ENCODE assay signal across 26 mouse cellular contexts in the genomic region with DNA sequence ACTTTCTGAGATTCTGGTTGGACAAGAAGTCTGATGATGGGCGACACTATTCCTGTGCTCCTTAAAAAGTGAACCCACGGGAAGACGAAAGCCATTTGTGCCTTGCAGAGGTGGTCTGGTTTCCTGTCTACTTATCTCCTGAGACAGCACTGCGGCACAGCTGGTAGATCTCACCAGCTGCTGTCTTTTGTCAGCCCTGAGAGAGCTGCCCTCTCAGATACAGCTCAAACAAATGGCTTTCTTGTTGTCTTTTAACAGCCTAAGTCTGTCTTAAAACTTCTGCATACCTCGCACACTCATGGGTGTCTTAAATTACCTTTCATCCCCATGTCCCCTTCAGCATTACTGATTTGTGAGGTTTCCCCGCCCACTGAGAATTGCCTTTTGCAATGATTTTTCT.
DNase-seq lines count a peak whose midpoint lies in the region; ATAC-seq and TF ChIP-seq lines count a peak whose summit lies in the region.
"Had no signal": no experiment of that assay in that cellular context is flagged by ENCODE, and none has a peak within 500 bp of the region (broad histone marks: within the 10 kb centered on the region; RNA-seq: fewer than 3 reads in every experiment).

No protein-coding gene starts in this region.

- WGBS in kidney, embryonic 15.5 days, result 14% methylated on average over 6 of the region's 6 CpGs
- WGBS in lung, embryonic 14.5 days, result 20% methylated on average over 6 of the region's 6 CpGs
- WGBS in limb, embryonic 14.5 days, result 32% methylated on average over 6 of the region's 6 CpGs
- WGBS in liver, postnatal 0 days (ENCODE audit: insufficient replicate concordance), result 40% methylated on average over 6 of the region's 6 CpGs

- no peak overlapping the region for H3K9ac ChIP-seq in kidney, embryonic 15.5 days
- H3K9ac ChIP-seq in lung, embryonic 14.5 days, result no peak overlapping the region
- H3K9ac ChIP-seq in limb, embryonic 14.5 days (ENCODE audit: low read depth, low read length, severe bottlenecking), result no peak overlapping the region
- H3K9ac ChIP-seq in liver, postnatal 0 days (replicated peaks), result no peak overlapping the region
- H3K9ac ChIP-seq: embryonic facial prominence, embryonic 12.5 days; forebrain, embryonic 13.5 days; hindbrain, embryonic 14.5 days; neural tube, embryonic 15.5 days had no signal

- DNase-seq in kidney, postnatal 36 days, result no peak
- DNase-seq in lung, embryonic 14.5 days, result peak; percentile 68
- no peak for DNase-seq in lung, postnatal 4 days
- DNase-seq in embryo, embryonic 11 days, result peak; percentile 32
- DNase-seq in limb, embryonic 14.5 days (ENCODE audit: low spot score), result peak; percentile 6
- DNase-seq in liver, postnatal 0 days, result no peak
- DNase-seq in right cerebral cortex, postnatal 36 days (ENCODE audit: low spot score in 2 of 2), result no peak
- DNase-seq: adrenal gland, postnatal 36 days; cerebellum, adult 11 months; cerebellum, postnatal 10 days; gastrocnemius, adult 2 months; heart, postnatal 4 days; right cerebral cortex, adult 18-20 months; thymus, adult 2 months; thymus, postnatal 4 days had no signal

- H3K4me3 ChIP-seq in kidney, embryonic 15.5 days (replicated peaks), result no peak overlapping the region
- H3K4me3 ChIP-seq in lung, embryonic 14.5 days (ENCODE audit: low read depth, low read length), result no peak overlapping the region
- no peak overlapping the region for H3K4me3 ChIP-seq in limb, embryonic 14.5 days (replicated peaks; ENCODE audit: low read length)
- no peak overlapping the region for H3K4me3 ChIP-seq in liver, postnatal 0 days (ENCODE audit: low read depth, low read length)
- H3K4me3 ChIP-seq: embryonic facial prominence, embryonic 12.5 days; forebrain, embryonic 13.5 days; gastrocnemius, adult 2 months; left cerebral cortex, adult 2 months; midbrain, embryonic 10.5 days; neural tube, embryonic 15.5 days had no signal

- no peaks in the 10 kb centered on the region for H3K36me3 ChIP-seq in kidney, embryonic 15.5 days
- H3K36me3 ChIP-seq in lung, embryonic 14.5 days (ENCODE audit: insufficient read depth), result no peaks in the 10 kb centered on the region
- H3K36me3 ChIP-seq in limb, embryonic 14.5 days (ENCODE audit: control insufficient read depth, insufficient read depth, low read length), result no peaks in the 10 kb centered on the region
- H3K36me3 ChIP-seq in liver, postnatal 0 days (replicated peaks; ENCODE audit: insufficient read depth, low read length), result no peaks in the 10 kb centered on the region
- H3K36me3 ChIP-seq: embryonic facial prominence, embryonic 12.5 days; midbrain, embryonic 10.5 days; neural tube, embryonic 15.5 days had no signal

- H3K4me1 ChIP-seq in kidney, embryonic 15.5 days, result no peaks in the 10 kb centered on the region
- H3K4me1 ChIP-seq in lung, embryonic 14.5 days (ENCODE audit: insufficient read depth), result no peaks in the 10 kb centered on the region
- H3K4me1 ChIP-seq in limb, embryonic 14.5 days (ENCODE audit: control insufficient read depth, insufficient read depth, low read length), result no peaks in the 10 kb centered on the region
- H3K4me1 ChIP-seq in liver, postnatal 0 days (ENCODE audit: insufficient read depth), result no peaks in the 10 kb centered on the region
- H3K4me1 ChIP-seq: embryonic facial prominence, embryonic 12.5 days; forebrain, embryonic 13.5 days; midbrain, embryonic 10.5 days; neural tube, embryonic 15.5 days had no signal

- no peak for TF ChIP-seq POLR2A in limb, embryonic 14.5 days (IDR thresholded peaks at IDR 0.05; ENCODE audit: borderline replicate concordance, extremely low read depth, insufficient read depth, insufficient read length)

- no peak for TF ChIP-seq EP300 in liver, postnatal 0 days (IDR thresholded peaks at IDR 0.05; ENCODE audit: low read depth)

- TF ChIP-seq CTCF in lung, embryonic 14.5 days (IDR thresholded peaks at IDR 0.05; ENCODE audit: low read depth), result no peak
- no peak for TF ChIP-seq CTCF in liver, postnatal 0 days (IDR thresholded peaks at IDR 0.05; ENCODE audit: low read depth)

- no peaks in the 10 kb centered on the region for H3K27me3 ChIP-seq in kidney, embryonic 15.5 days
- H3K27me3 ChIP-seq in lung, embryonic 14.5 days (ENCODE audit: insufficient read depth, low read length), result no peaks in the 10 kb centered on the region
- no peaks in the 10 kb centered on the region for H3K27me3 ChIP-seq in limb, embryonic 14.5 days (ENCODE audit: control insufficient read depth, insufficient read depth, low read length)
- no peaks in the 10 kb centered on the region for H3K27me3 ChIP-seq in liver, postnatal 0 days (ENCODE audit: insufficient read depth, low read length)
- H3K27me3 ChIP-seq: embryonic facial prominence, embryonic 12.5 days; forebrain, embryonic 13.5 days; neural tube, embryonic 15.5 days; Patski had no signal

- H3K27ac ChIP-seq in kidney, embryonic 15.5 days, result no peak overlapping the region
- no peak overlapping the region for H3K27ac ChIP-seq in lung, embryonic 14.5 days (ENCODE audit: low read depth)
- no peak overlapping the region for H3K27ac ChIP-seq in limb, embryonic 14.5 days (replicated peaks; ENCODE audit: low read depth, low read length)
- H3K27ac ChIP-seq in liver, postnatal 0 days (ENCODE audit: low read depth), result no peak overlapping the region
- H3K27ac ChIP-seq: embryonic facial prominence, embryonic 12.5 days; forebrain, embryonic 13.5 days; gastrocnemius, adult 2 months; hindbrain, embryonic 14.5 days; left cerebral cortex, adult 2 months; macrophage; midbrain, embryonic 10.5 days; neural tube, embryonic 15.5 days had no signal

- ATAC-seq in kidney, embryonic 15.5 days (replicated peaks; ENCODE audit: low FRiP score), result peak; percentile 80
- peak; percentile 84 for ATAC-seq in lung, embryonic 14.5 days (ENCODE audit: insufficient read depth)
- no peak for ATAC-seq in limb, embryonic 14.5 days (ENCODE audit: low FRiP score, low read depth)
- ATAC-seq in liver, postnatal 0 days, result no peak
- ATAC-seq: forebrain, embryonic 13.5 days; inflammation-experienced regulatory T-cells, adult 6 months; midbrain, embryonic 16.5 days; Patski had no signal

- no peaks in the 10 kb centered on the region for H3K9me3 ChIP-seq in kidney, embryonic 15.5 days (replicated peaks)
- H3K9me3 ChIP-seq in lung, embryonic 14.5 days (ENCODE audit: low read depth, low read length), result no peaks in the 10 kb centered on the region
- no peaks in the 10 kb centered on the region for H3K9me3 ChIP-seq in limb, embryonic 14.5 days (ENCODE audit: control insufficient read depth, low read length)
- no peaks in the 10 kb centered on the region for H3K9me3 ChIP-seq in liver, postnatal 0 days (ENCODE audit: low read length)
- H3K9me3 ChIP-seq: embryonic facial prominence, embryonic 12.5 days; forebrain, embryonic 13.5 days; midbrain, embryonic 10.5 days; neural tube, embryonic 15.5 days had no signal

- H3K4me2 ChIP-seq in kidney, embryonic 15.5 days, result no peak overlapping the region
- no peak overlapping the region for H3K4me2 ChIP-seq in lung, embryonic 14.5 days
- H3K4me2 ChIP-seq in limb, embryonic 14.5 days (replicated peaks; ENCODE audit: low read depth, low read length, severe bottlenecking), result no peak overlapping the region
- H3K4me2 ChIP-seq in liver, postnatal 0 days (ENCODE audit: low read depth, low read length), result no peak overlapping the region
- H3K4me2 ChIP-seq: embryonic facial prominence, embryonic 12.5 days; forebrain, embryonic 13.5 days; hindbrain, embryonic 14.5 days; neural tube, embryonic 15.5 days had no signal

Comparison
In these comparisons a context has a peak if more than half of its experiments do, and no peak if none do; other contexts are left out.
1. DNase-seq: peak in lung, embryonic 14.5 days (single experiment), embryo, embryonic 11 days (single experiment) and limb, embryonic 14.5 days (single experiment); none in kidney, postnatal 36 days (0 of 2), lung, postnatal 4 days (0 of 2), liver, postnatal 0 days (single experiment) and right cerebral cortex, postnatal 36 days (0 of 2).
2. ATAC-seq: peak in kidney, embryonic 15.5 days (single experiment) and lung, embryonic 14.5 days (single experiment); none in limb, embryonic 14.5 days (single experiment) and liver, postnatal 0 days (single experiment).